In genomic region chr17:54944288-54944931, GRCm38 (mm10) we compare ENCODE assay signal across 24 mouse cellular contexts.
A peak's percentile ranks its signal among the peaks of the same experiment; 100 is the strongest.
DNase-seq lines count a peak whose midpoint lies in the region; ATAC-seq and TF ChIP-seq lines count a peak whose summit lies in the region.
"Had no signal": no experiment of that assay in that cellular context is flagged by ENCODE, and none has a peak within 500 bp of the region (broad histone marks: within the 10 kb centered on the region; RNA-seq: fewer than 3 reads in every experiment).

No protein-coding gene starts in this region.

- H3K4me2 ChIP-seq in forebrain, embryonic 11.5 days (ENCODE audit: low read depth, low read length, severe bottlenecking): no peak overlapping the region
- H3K4me2 ChIP-seq in forebrain, postnatal 0 days (ENCODE audit: low read depth): no peak overlapping the region
- H3K4me2 ChIP-seq in midbrain, embryonic 16.5 days (ENCODE audit: low read length): no peak overlapping the region
- H3K4me2 ChIP-seq in lung, postnatal 0 days (replicated peaks; ENCODE audit: low read depth, low read length): no peak overlapping the region
- H3K4me2 ChIP-seq: embryonic facial prominence, embryonic 15.5 days; forebrain, embryonic 15.5 days; hindbrain, embryonic 13.5 days; liver, embryonic 13.5 days; stomach, embryonic 15.5 days had no signal

- no peaks in the 10 kb centered on the region for H3K4me1 ChIP-seq in forebrain, embryonic 11.5 days (replicated peaks; ENCODE audit: control insufficient read depth, insufficient read depth, low read length)
- H3K4me1 ChIP-seq in forebrain, postnatal 0 days (ENCODE audit: insufficient read depth): no peaks in the 10 kb centered on the region
- no peaks in the 10 kb centered on the region for H3K4me1 ChIP-seq in G1E (ENCODE audit: insufficient read depth, low read depth, low read length)
- H3K4me1 ChIP-seq in midbrain, embryonic 16.5 days (ENCODE audit: control insufficient read depth, insufficient read depth, low read length): no peaks in the 10 kb centered on the region
- H3K4me1 ChIP-seq in thymus, adult 2 months (replicated peaks; ENCODE audit: control insufficient read depth, insufficient read depth, low read length): no peaks in the 10 kb centered on the region
- no peaks in the 10 kb centered on the region for H3K4me1 ChIP-seq in lung, postnatal 0 days (ENCODE audit: insufficient read depth, low read depth, low read length)
- H3K4me1 ChIP-seq: embryonic facial prominence, embryonic 15.5 days; forebrain, embryonic 15.5 days; hindbrain, embryonic 13.5 days; liver, embryonic 13.5 days; stomach, embryonic 15.5 days had no signal

- H3K4me3 ChIP-seq in forebrain, embryonic 11.5 days (ENCODE audit: low read depth, low read length): no peak overlapping the region
- no peak overlapping the region for H3K4me3 ChIP-seq in forebrain, postnatal 0 days (ENCODE audit: low read depth, low read length)
- H3K4me3 ChIP-seq in G1E (ENCODE audit: low read depth, low read length): no peak overlapping the region
- H3K4me3 ChIP-seq in midbrain, embryonic 16.5 days (ENCODE audit: low read depth, low read length): no peak overlapping the region
- no peak overlapping the region for H3K4me3 ChIP-seq in thymus, adult 2 months (ENCODE audit: control insufficient read depth, insufficient read depth, low read length)
- no peak overlapping the region for H3K4me3 ChIP-seq in lung, postnatal 0 days (ENCODE audit: low read depth, low read length)
- H3K4me3 ChIP-seq: embryonic facial prominence, embryonic 15.5 days; forebrain, embryonic 15.5 days; heart, adult 2 months; hindbrain, embryonic 13.5 days; liver, embryonic 13.5 days; stomach, embryonic 15.5 days had no signal

- TF ChIP-seq CTCF in forebrain, postnatal 0 days (IDR thresholded peaks at IDR 0.05; ENCODE audit: low read depth): no peak
- TF ChIP-seq CTCF in G1E (IDR thresholded peaks at IDR 0.05; ENCODE audit: low read depth, low read length): no peak
- no peak for TF ChIP-seq CTCF in thymus, adult 2 months (IDR thresholded peaks at IDR 0.05; ENCODE audit: borderline replicate concordance, control insufficient read depth, extremely low read depth, insufficient read depth, low read length, poor library complexity)
- no peak for TF ChIP-seq CTCF in lung, postnatal 0 days (IDR thresholded peaks at IDR 0.05)

- no peaks in the 10 kb centered on the region for H3K36me3 ChIP-seq in forebrain, embryonic 11.5 days (ENCODE audit: control insufficient read depth, insufficient read depth, low read length)
- H3K36me3 ChIP-seq in forebrain, postnatal 0 days (ENCODE audit: insufficient read depth): no peaks in the 10 kb centered on the region
- no peaks in the 10 kb centered on the region for H3K36me3 ChIP-seq in G1E (replicated peaks)
- H3K36me3 ChIP-seq in midbrain, embryonic 16.5 days (ENCODE audit: control insufficient read depth, insufficient read depth, low read length): no peaks in the 10 kb centered on the region
- H3K36me3 ChIP-seq in thymus, adult 2 months (ENCODE audit: control insufficient read depth, insufficient read depth, low read length): no peaks in the 10 kb centered on the region
- H3K36me3 ChIP-seq in lung, postnatal 0 days (ENCODE audit: insufficient read depth, low read length): no peaks in the 10 kb centered on the region
- H3K36me3 ChIP-seq: embryonic facial prominence, embryonic 15.5 days; forebrain, embryonic 15.5 days; hindbrain, embryonic 13.5 days; liver, embryonic 13.5 days; stomach, embryonic 15.5 days had no signal

- 75% methylated on average over 6 of the region's 6 CpGs for WGBS in forebrain, embryonic 11.5 days
- 65% methylated on average over 6 of the region's 6 CpGs for WGBS in forebrain, postnatal 0 days
- WGBS in midbrain, embryonic 16.5 days: 71% methylated on average over 6 of the region's 6 CpGs
- 49% methylated on average over 6 of the region's 6 CpGs for WGBS in thymus, adult 2 months
- WGBS in lung, postnatal 0 days: 71% methylated on average over 6 of the region's 6 CpGs

- ATAC-seq in forebrain, embryonic 11.5 days (replicated peaks; ENCODE audit: low FRiP score): peak; percentile 50; the same call in 1 of the 2 replicates
- ATAC-seq in forebrain, postnatal 0 days: no peak
- peak; percentile 54; the same call in 1 of the 2 replicates for ATAC-seq in G1E (ENCODE audit: extremely low read depth, insufficient number of reproducible peaks, low FRiP score, poor library complexity, severe bottlenecking)
- peak; percentile 90 for ATAC-seq in midbrain, embryonic 16.5 days
- no peak for ATAC-seq in lung, postnatal 0 days
- ATAC-seq: forebrain, embryonic 15.5 days had no signal

- no peak overlapping the region for H3K27ac ChIP-seq in forebrain, embryonic 11.5 days (ENCODE audit: low read depth, low read length)
- no peak overlapping the region for H3K27ac ChIP-seq in forebrain, postnatal 0 days (ENCODE audit: low read depth, low read length)
- no peak overlapping the region for H3K27ac ChIP-seq in midbrain, embryonic 16.5 days (ENCODE audit: low read length)
- no peak overlapping the region for H3K27ac ChIP-seq in thymus, adult 2 months (ENCODE audit: control insufficient read depth, insufficient read depth, low read length)
- H3K27ac ChIP-seq in lung, postnatal 0 days (ENCODE audit: low read length): no peak overlapping the region
- H3K27ac ChIP-seq: embryonic facial prominence, embryonic 15.5 days; forebrain, embryonic 15.5 days; heart, adult 2 months; hindbrain, embryonic 13.5 days; liver, embryonic 13.5 days; stomach, embryonic 15.5 days had no signal

- no peak for TF ChIP-seq EP300 in lung, postnatal 0 days (IDR thresholded peaks at IDR 0.05)

- no peaks in the 10 kb centered on the region for H3K27me3 ChIP-seq in forebrain, embryonic 11.5 days (ENCODE audit: control insufficient read depth, insufficient read depth, low read length)
- H3K27me3 ChIP-seq in forebrain, postnatal 0 days (ENCODE audit: insufficient read depth, low read length): no peaks in the 10 kb centered on the region
- no peaks in the 10 kb centered on the region for H3K27me3 ChIP-seq in G1E (ENCODE audit: insufficient read depth, low read length)
- H3K27me3 ChIP-seq in midbrain, embryonic 16.5 days (ENCODE audit: control insufficient read depth, insufficient read depth, low read depth, low read length): no peaks in the 10 kb centered on the region
- H3K27me3 ChIP-seq in thymus, adult 2 months (ENCODE audit: control insufficient read depth, insufficient read depth, low read length): no peaks in the 10 kb centered on the region
- H3K27me3 ChIP-seq in lung, postnatal 0 days (replicated peaks; ENCODE audit: insufficient read depth, low read length): no peaks in the 10 kb centered on the region
- H3K27me3 ChIP-seq: CH12.LX; embryonic facial prominence, embryonic 15.5 days; forebrain, embryonic 15.5 days; hindbrain, embryonic 13.5 days; liver, embryonic 13.5 days; stomach, embryonic 15.5 days had no signal

- no peak overlapping the region for H3K9ac ChIP-seq in forebrain, embryonic 11.5 days (ENCODE audit: low read length)
- no peak overlapping the region for H3K9ac ChIP-seq in forebrain, postnatal 0 days
- no peak overlapping the region for H3K9ac ChIP-seq in midbrain, embryonic 16.5 days (ENCODE audit: low read depth, low read length)
- H3K9ac ChIP-seq in lung, postnatal 0 days (replicated peaks; ENCODE audit: low read depth): no peak overlapping the region
- H3K9ac ChIP-seq: embryonic facial prominence, embryonic 15.5 days; forebrain, embryonic 15.5 days; hindbrain, embryonic 13.5 days; liver, embryonic 13.5 days; stomach, embryonic 15.5 days had no signal

- no peak for TF ChIP-seq POLR2A in thymus, adult 2 months (IDR thresholded peaks at IDR 0.05; ENCODE audit: control insufficient read depth, extremely low read depth, insufficient read depth, low read length, poor library complexity)

- DNase-seq in forebrain, embryonic 11.5 days (ENCODE audit: low spot score): no peak
- DNase-seq in forebrain, postnatal 0 days: no peak
- DNase-seq in G1E (ENCODE audit: low spot score): no peak
- DNase-seq in brain, adult 2 months (ENCODE audit: low read depth, low spot score): peak; percentile 3
- DNase-seq in thymus, adult 2 months: no peak
- no peak for DNase-seq in lung, postnatal 0 days (ENCODE audit: low spot score)
- DNase-seq in thymus, postnatal 36 days: no peak
- DNase-seq: B cell, adult 2 months; cerebellum, adult 11-12 months; cerebellum, postnatal 14 days; gastrocnemius, postnatal 14 days; heart, adult 2 months; kidney, adult 11 months; kidney, postnatal 4 days; liver, embryonic 13.5 days; lung, adult 2 months; right cerebral cortex, adult 18-20 months; thymus, postnatal 4 days had no signal

- no peaks in the 10 kb centered on the region for H3K9me3 ChIP-seq in forebrain, embryonic 11.5 days (ENCODE audit: control insufficient read depth, low read length)
- H3K9me3 ChIP-seq in forebrain, postnatal 0 days (ENCODE audit: low read length): no peaks in the 10 kb centered on the region
- H3K9me3 ChIP-seq in G1E (replicated peaks): 0 out of 2 replicates have a peak, but pooled peaks cover 4% of the 10 kb centered on the region
- no peaks in the 10 kb centered on the region for H3K9me3 ChIP-seq in midbrain, embryonic 16.5 days (replicated peaks; ENCODE audit: control insufficient read depth, low read length, poor library complexity, severe bottlenecking)
- no peaks in the 10 kb centered on the region for H3K9me3 ChIP-seq in lung, postnatal 0 days (ENCODE audit: low read length)
- H3K9me3 ChIP-seq: embryonic facial prominence, embryonic 15.5 days; forebrain, embryonic 15.5 days; hindbrain, embryonic 13.5 days; liver, embryonic 13.5 days; stomach, embryonic 15.5 days had no signal

Comparison
In these comparisons a context has a peak if more than half of its experiments do, and no peak if none do; other contexts are left out.
1. ATAC-seq: peak in forebrain, embryonic 11.5 days (single experiment), G1E (single experiment) and midbrain, embryonic 16.5 days (single experiment); none in forebrain, postnatal 0 days (single experiment) and lung, postnatal 0 days (single experiment).